Mouse (Mus musculus) stomach, embryonic 14.5 days (tissue): ENCODE results near the gene Slc5a5. TPM values are rescaled to one million over a fixed set of nuclear protein-coding genes. Genes with fewer than 3 reads are reported as not detected.

Experiments used
- ATAC-seq: fragments of 200-750 bp; cut with Nextera tagmentation; 2 replicates; pipeline ENCODE4 v1.8.0; 2017; ENCODE audit warnings: low read depth, moderate TSS enrichment; ENCODE audit not compliant: insufficient number of reproducible peaks, insufficient read depth, low FRiP score
- H3K27ac ChIP-seq: fragments of 300-500 bp; sonication (generic); 2 replicates; pipeline ENCODE4 v1.5.1; 2014; ENCODE audit warnings: mild to moderate bottlenecking, low read length, moderate library complexity, mixed read lengths
- H3K27me3 ChIP-seq: fragments of 300-500 bp; sonication (generic); 2 replicates; pipeline ENCODE4 v1.6.1; 2014; ENCODE audit warnings: low read length, control low read depth, mixed read lengths; ENCODE audit not compliant: control insufficient read depth, insufficient read depth
- H3K36me3 ChIP-seq: fragments of 300-500 bp; sonication (generic); 2 replicates; pipeline ENCODE4 v1.6.1; 2014; ENCODE audit warnings: mild to moderate bottlenecking, control low read depth, low read length, moderate library complexity, mixed read lengths; ENCODE audit not compliant: control insufficient read depth, insufficient read depth
- H3K4me1 ChIP-seq: fragments of 300-500 bp; sonication (generic); 2 replicates; pipeline ENCODE4 v1.6.1; 2014; ENCODE audit warnings: low read length, control low read depth, mixed read lengths; ENCODE audit not compliant: control insufficient read depth, insufficient read depth
- H3K4me2 ChIP-seq: fragments of 300-500 bp; sonication (generic); replicated peaks from 2 replicates; pipeline ENCODE4 v1.6.1; 2014; ENCODE audit warnings: low read depth, low read length, control low read depth
- H3K4me3 ChIP-seq: fragments of 300-500 bp; sonication (generic); 2 replicates; pipeline ENCODE4 v1.5.1; 2014; ENCODE audit warnings: low read depth, low read length, control low read depth
- H3K9ac ChIP-seq: fragments of 300-500 bp; sonication (generic); replicated peaks from 2 replicates; pipeline ENCODE4 v1.6.1; 2014; ENCODE audit warnings: low read depth, mild to moderate bottlenecking, control low read depth, low read length, moderate library complexity, mixed read lengths
- H3K9me3 ChIP-seq: fragments of 300-500 bp; sonication (generic); 2 replicates; pipeline ENCODE4 v1.6.1; 2016; ENCODE audit warnings: low read depth, low read length, control low read depth; ENCODE audit not compliant: control insufficient read depth
- WGBS: fragments of 180-500 bp; shearing (Covaris S2); extraction: QIAGEN DNeasy Blood & Tissue Kit; methylation state at CpG from one replicate; pipeline ENCODE4 v1.1.7; 2014; 5-methylcytosine and 5-hydroxymethylcytosine counted together
- polyA plus RNA-seq: library from polyadenylated mRNA; unstranded; fragments of >200 nt; fragmentation: Nextera tagmentation; extraction: Ambion mirVana; gene quantifications from 2 replicates; pipeline ENCODE4 v1.2.1, GENCODE M21; 2014

Slc5a5 gene
- polyA plus RNA-seq, 1 experiment from 2014 or later: 4.2 TPM

GRCm38 (mm10) chr8:70894385-70894720 lies 1.8 kb upstream of the Slc5a5 start:
- Histone ChIP-seq H3K27ac (no peak overlapping the region), H3K36me3 (peaks cover 25% of the 10 kb centered on the region), H3K4me3 (no peak overlapping the region), H3K9me3 (no peaks in the 10 kb centered on the region), H3K4me2 (no peak overlapping the region), H3K4me1 (peaks cover 20% of the 10 kb centered on the region; the same call in 1 of the 2 replicates), H3K9ac (no peak overlapping the region), H3K27me3 (peaks cover 20% of the 10 kb centered on the region)
- no peak for ATAC-seq
- 65% methylated on average over 2 of the region's 2 CpGs for WGBS

GRCm38 (mm10) chr8:70893656-70894384 lies 1.3 kb upstream of the Slc5a5 start:
- H3K4me3 ChIP-seq: no peak overlapping the region
- no peak for ATAC-seq
- WGBS: 27% methylated on average over 12 of the region's 12 CpGs
- H3K27ac ChIP-seq: no peak overlapping the region
- peaks cover 20% of the 10 kb centered on the region for H3K27me3 ChIP-seq
- H3K4me2 ChIP-seq: no peak overlapping the region
- no peaks in the 10 kb centered on the region for H3K9me3 ChIP-seq
- H3K4me1 ChIP-seq: peaks cover 20% of the 10 kb centered on the region; the same call in 1 of the 2 replicates
- H3K9ac ChIP-seq: no peak overlapping the region
- peaks cover 25% of the 10 kb centered on the region for H3K36me3 ChIP-seq

- WGBS: 26% methylated on average over 20 of the region's 20 CpGs
- Histone ChIP-seq H3K27ac (no peak overlapping the region), H3K9ac (peak overlapping the region; percentile 14; the same call in 1 of the 2 replicates), H3K27me3 (peaks cover 20% of the 10 kb centered on the region), H3K9me3 (no peaks in the 10 kb centered on the region), H3K4me2 (peak overlapping the region; percentile 39), H3K4me1 (peaks cover 14% of the 10 kb centered on the region; the same call in 1 of the 2 replicates), H3K4me3 (peak overlapping the region; percentile 20), H3K36me3 (peaks cover 25% of the 10 kb centered on the region)
- no peak for ATAC-seq
Measured at GRCm38 (mm10) chr8:70892896-70893655, 519 bp upstream of the Slc5a5 start.

GRCm38 (mm10) chr8:70891356-70891755 lies 1.2 kb downstream of the Slc5a5 start:
- H3K4me2 ChIP-seq: peak overlapping the region; percentile 39

GRCm38 (mm10) chr8:70890656-70891055 lies 1.9 kb downstream of the Slc5a5 start:
- no peak for ATAC-seq
- H3K27me3 ChIP-seq: peaks cover 20% of the 10 kb centered on the region
- 91% methylated on average over 5 of the region's 5 CpGs for WGBS

More at GRCm38 (mm10) chr8:70891356-70891755, 1.2 kb downstream of the Slc5a5 start:
- no peaks in the 10 kb centered on the region for H3K9me3 ChIP-seq
- H3K9ac ChIP-seq: no peak overlapping the region
- H3K27ac ChIP-seq: no peak overlapping the region
- H3K27me3 ChIP-seq: peaks cover 20% of the 10 kb centered on the region
- WGBS: 8% methylated on average over 20 of the region's 21 CpGs
- H3K36me3 ChIP-seq: peaks cover 25% of the 10 kb centered on the region
- H3K4me3 ChIP-seq: peak overlapping the region; percentile 20
- H3K4me1 ChIP-seq: peaks cover 14% of the 10 kb centered on the region; the same call in 1 of the 2 replicates
- peak; percentile 53 for ATAC-seq

GRCm38 (mm10) chr8:70887669-70888068 lies 4.9 kb downstream of the Slc5a5 start:
- no peaks in the 10 kb centered on the region for H3K9me3 ChIP-seq
- H3K4me2 ChIP-seq: no peak overlapping the region
- H3K9ac ChIP-seq: no peak overlapping the region
- ATAC-seq: no peak
- H3K27ac ChIP-seq: no peak overlapping the region
- H3K27me3 ChIP-seq: peaks cover 15% of the 10 kb centered on the region
- no peak overlapping the region for H3K4me3 ChIP-seq
- H3K36me3 ChIP-seq: no peaks in the 10 kb centered on the region
- 7% methylated on average over 18 of the region's 18 CpGs for WGBS
- peaks cover 5% of the 10 kb centered on the region; the same call in 1 of the 2 replicates for H3K4me1 ChIP-seq

More at GRCm38 (mm10) chr8:70890656-70891055, 1.9 kb downstream of the Slc5a5 start:
- H3K4me1 ChIP-seq: peaks cover 9% of the 10 kb centered on the region; the same call in 1 of the 2 replicates
- no peak overlapping the region for H3K4me3 ChIP-seq
- no peak overlapping the region for H3K4me2 ChIP-seq
- H3K9ac ChIP-seq: no peak overlapping the region
- peaks cover 21% of the 10 kb centered on the region for H3K36me3 ChIP-seq
- H3K27ac ChIP-seq: no peak overlapping the region
- no peaks in the 10 kb centered on the region for H3K9me3 ChIP-seq

- no peaks in the 10 kb centered on the region for H3K27me3 ChIP-seq
- 15% methylated on average over 12 of the region's 12 CpGs for WGBS
- no peaks in the 10 kb centered on the region for H3K36me3 ChIP-seq
- no peak for ATAC-seq
- H3K9ac ChIP-seq: no peak overlapping the region
- no peaks in the 10 kb centered on the region for H3K9me3 ChIP-seq
- no peaks in the 10 kb centered on the region for H3K4me1 ChIP-seq
- no peak overlapping the region for H3K4me3 ChIP-seq
- H3K27ac ChIP-seq: no peak overlapping the region
- no peak overlapping the region for H3K4me2 ChIP-seq
Measured at GRCm38 (mm10) chr8:70885612-70886011, 6.9 kb downstream of the Slc5a5 start.

GRCm38 (mm10) chr8:70884683-70885082 lies 7.9 kb downstream of the Slc5a5 start:
- Histone ChIP-seq H3K9me3 (no peaks in the 10 kb centered on the region), H3K4me1 (no peaks in the 10 kb centered on the region), H3K4me3 (no peak overlapping the region), H3K9ac (no peak overlapping the region), H3K27me3 (no peaks in the 10 kb centered on the region), H3K27ac (no peak overlapping the region), H3K4me2 (no peak overlapping the region), H3K36me3 (no peaks in the 10 kb centered on the region)
- ATAC-seq: no peak
- WGBS: 86% methylated on average over 10 of the region's 10 CpGs
